Mouse (Mus musculus): ENCODE data around the gene Cyth1.

GRCm38 (mm10) chr11:118233924-118234323, 14.5 kb downstream of the Cyth1 start:
- TF ChIP-seq POLR2A (IDR thresholded peaks at IDR 0.05; ENCODE audit: insufficient read depth, low read depth, low read length) (no peak), CTCF (IDR thresholded peaks at IDR 0.05; ENCODE audit: insufficient read depth, low read depth, low read length) (no peak)

Measured in olfactory bulb, adult 2 months (tissue).